Mouse (Mus musculus): ENCODE results near the gene Klhdc7a.

GRCm38 (mm10) chr4:139947341-139947740 lies 20.5 kb downstream of the Klhdc7a start:
- TF ChIP-seq POLR2A (IDR thresholded peaks at IDR 0.05; ENCODE audit: borderline replicate concordance, low read depth, low read length) = no peak
- no peak for TF ChIP-seq CTCF (IDR thresholded peaks at IDR 0.05; ENCODE audit: low read depth, low read length)

Data from bone marrow macrophage, adult 2 months (primary cell).